Mouse (Mus musculus) limb, embryonic 15.5 days (tissue): ENCODE measurements around the gene Slc26a10. TPM values are rescaled to one million over a fixed set of nuclear protein-coding genes. Genes with fewer than 3 reads are reported as not detected.
A peak's percentile ranks its signal among the peaks of the same experiment; 100 is the strongest.

Experiments
- ATAC-seq: fragments of 200-750 bp; cut with Nextera tagmentation; 2 replicates; pipeline ENCODE4 v1.8.0; 2017; ENCODE audit warnings: low read depth, moderate TSS enrichment; ENCODE audit not compliant: insufficient number of reproducible peaks, low FRiP score, low TSS enrichment
- H3K27ac ChIP-seq: fragments of 300-500 bp; sonication (generic); 2 replicates; pipeline ENCODE4 v1.5.1; 2015; ENCODE audit warnings: moderate library complexity, mild to moderate bottlenecking, inconsistent platforms
- H3K27me3 ChIP-seq: fragments of 300-500 bp; sonication (generic); 2 replicates; pipeline ENCODE4 v1.6.1; 2015; ENCODE audit warnings: inconsistent platforms
- H3K36me3 ChIP-seq: fragments of 300-500 bp; sonication (generic); 2 replicates; pipeline ENCODE4 v1.6.1; 2015; ENCODE audit warnings: inconsistent platforms
- H3K4me1 ChIP-seq: fragments of 300-500 bp; sonication (generic); 2 replicates; pipeline ENCODE4 v1.6.1; 2015; ENCODE audit warnings: inconsistent platforms
- H3K4me2 ChIP-seq: fragments of 300-500 bp; sonication (generic); 2 replicates; pipeline ENCODE4 v1.6.1; 2015; ENCODE audit warnings: mild to moderate bottlenecking, inconsistent platforms
- H3K4me3 ChIP-seq: fragments of 300-500 bp; sonication (generic); 2 replicates; pipeline ENCODE4 v1.5.1; 2015; ENCODE audit warnings: mild to moderate bottlenecking, inconsistent platforms
- H3K9ac ChIP-seq: fragments of 300-500 bp; sonication (generic); 2 replicates; pipeline ENCODE4 v1.6.1; 2015; ENCODE audit warnings: inconsistent platforms
- H3K9me3 ChIP-seq: fragments of 300-500 bp; sonication (generic); 2 replicates; pipeline ENCODE4 v1.6.1; 2016; ENCODE audit warnings: inconsistent platforms
- WGBS: fragments of 180-500 bp; shearing (Covaris S2); methylation state at CpG from one replicate; pipeline ENCODE4 v1.1.7; 2015; 5-methylcytosine and 5-hydroxymethylcytosine counted together
- polyA plus RNA-seq: library from polyadenylated mRNA; unstranded; fragments of >200 nt; fragmentation: Nextera tagmentation; extraction: Ambion mirVana; gene quantifications from 2 replicates; pipeline ENCODE4 v1.2.1, GENCODE M21; 2015

Slc26a10 gene
- polyA plus RNA-seq, 1 experiment from 2014 or later: 1.7 TPM

DNA sequence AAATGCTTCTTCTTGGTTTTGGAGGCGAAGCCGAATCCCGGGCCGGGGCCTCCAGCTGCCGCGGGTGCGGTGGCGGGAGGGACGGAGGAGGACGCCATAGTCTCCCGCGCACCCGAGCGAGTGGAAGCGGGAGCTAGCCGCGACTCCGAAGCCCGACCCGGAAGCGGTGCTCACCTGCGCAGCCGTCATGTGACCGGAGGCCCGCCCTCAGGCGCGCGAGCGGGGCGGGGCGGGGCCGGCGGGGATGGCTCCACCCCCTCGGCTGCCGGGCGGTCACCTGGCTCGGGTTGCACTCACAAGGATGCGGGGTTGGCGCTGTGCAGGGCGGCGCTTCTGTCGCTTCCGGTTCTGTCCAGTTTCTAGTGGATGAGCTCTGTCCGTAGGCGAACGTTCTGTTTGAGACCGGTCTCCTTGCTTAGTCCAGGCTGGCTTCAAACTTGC is 31.0 kb upstream of the Slc26a10 start, which contains the start of gene Pip4k2c:
Gene Pip4k2c (minus strand): TSS at position 172 of the 441 bp plus-strand sequence.
- ATAC-seq: peak; percentile 94
- peaks cover 8% of the 10 kb centered on the region for H3K4me1 ChIP-seq
- peak within 1 kb of the TSS; percentile 78 for H3K9ac ChIP-seq
- H3K27ac ChIP-seq: peak within 1 kb of the TSS; percentile 57
- H3K4me2 ChIP-seq: peak within 1 kb of the TSS; percentile 90
- no peaks in the 10 kb centered on the region for H3K9me3 ChIP-seq
- no peaks in the 10 kb centered on the region for H3K27me3 ChIP-seq
- 0% methylated on average over 47 of the region's 47 CpGs for WGBS
- H3K4me3 ChIP-seq: peak within 1 kb of the TSS; percentile 88
- H3K36me3 ChIP-seq: peaks cover 20% of the 10 kb centered on the region

DNA sequence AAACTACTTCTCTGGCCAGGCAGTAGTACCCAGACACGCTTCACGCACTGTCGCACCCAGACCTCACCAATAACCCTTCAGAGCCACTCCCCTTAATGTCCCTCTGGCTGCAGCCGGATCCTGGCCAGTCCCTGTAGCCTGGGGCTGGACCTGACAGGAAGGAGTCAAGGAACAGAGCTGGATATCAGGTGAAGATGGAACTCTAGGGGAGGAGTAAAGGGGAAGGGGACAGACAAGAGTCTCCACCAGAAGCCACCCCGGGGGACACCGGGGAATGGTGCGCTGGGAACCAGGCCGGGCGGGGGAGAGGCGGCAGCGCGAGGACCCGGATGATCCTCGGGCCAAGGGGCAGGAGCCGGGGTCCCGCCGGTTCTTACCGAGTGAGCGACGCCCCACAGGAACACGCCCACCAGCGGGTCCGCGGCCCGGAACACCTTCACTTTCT is 30.5 kb upstream of the Slc26a10 start:
- Histone ChIP-seq H3K4me1 (peaks cover 8% of the 10 kb centered on the region), H3K9me3 (no peaks in the 10 kb centered on the region), H3K27ac (peak overlapping the region; percentile 57), H3K4me2 (peak overlapping the region; percentile 90), H3K27me3 (no peaks in the 10 kb centered on the region), H3K36me3 (peaks cover 24% of the 10 kb centered on the region), H3K9ac (peak overlapping the region; percentile 78), H3K4me3 (peak overlapping the region; percentile 88)
- 1% methylated on average over 25 of the region's 25 CpGs for WGBS
- ATAC-seq: peak; percentile 31

DNA sequence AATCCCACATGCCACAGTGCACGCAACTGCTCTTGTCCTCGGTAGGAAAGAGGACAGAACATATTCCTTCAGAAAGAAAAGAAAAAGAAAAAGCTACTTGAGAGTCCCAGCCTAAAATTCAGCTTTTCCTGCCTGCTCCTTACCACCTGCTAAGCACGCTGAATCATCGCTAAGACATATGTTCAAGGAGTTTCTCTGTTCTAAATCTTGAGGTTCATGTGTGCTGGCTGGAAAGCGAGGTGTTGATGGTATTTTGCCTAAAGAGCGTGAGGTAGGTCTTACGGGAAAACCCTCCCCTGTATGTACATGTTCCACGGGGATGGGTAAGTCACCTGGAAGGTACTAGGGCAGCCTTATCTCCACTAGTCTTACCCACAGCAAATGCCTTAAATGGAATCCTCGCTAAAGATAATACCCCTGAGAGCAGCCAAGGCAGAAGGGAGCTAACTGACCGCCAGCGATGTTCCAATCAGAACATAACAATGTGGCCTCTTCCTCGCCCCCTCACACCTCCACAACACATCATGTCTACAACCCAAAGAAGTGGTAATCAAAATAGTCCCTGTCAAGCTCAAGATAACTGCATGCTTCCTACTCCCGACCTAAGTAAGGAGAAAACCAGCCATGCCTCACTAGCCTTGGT is 29.6 kb upstream of the Slc26a10 start:
- Histone ChIP-seq H3K9ac (no peak overlapping the region), H3K36me3 (peaks cover 33% of the 10 kb centered on the region), H3K9me3 (no peaks in the 10 kb centered on the region), H3K4me1 (peaks cover 8% of the 10 kb centered on the region), H3K27me3 (no peaks in the 10 kb centered on the region), H3K4me2 (no peak overlapping the region), H3K27ac (no peak overlapping the region), H3K4me3 (peak overlapping the region; percentile 88)
- no peak for ATAC-seq
- 88% methylated on average over 13 of the region's 13 CpGs for WGBS

GRCm38 (mm10) chr10:127208921-127209320 is 28.5 kb upstream of the Slc26a10 start:
- ATAC-seq: no peak
- Histone ChIP-seq H3K9ac (no peak overlapping the region), H3K27me3 (no peaks in the 10 kb centered on the region), H3K4me3 (no peak overlapping the region), H3K9me3 (no peaks in the 10 kb centered on the region), H3K36me3 (peaks cover 44% of the 10 kb centered on the region), H3K4me2 (no peak overlapping the region), H3K27ac (no peak overlapping the region), H3K4me1 (peaks cover 8% of the 10 kb centered on the region)
- WGBS: 89% methylated on average over 4 of the region's 4 CpGs

DNA sequence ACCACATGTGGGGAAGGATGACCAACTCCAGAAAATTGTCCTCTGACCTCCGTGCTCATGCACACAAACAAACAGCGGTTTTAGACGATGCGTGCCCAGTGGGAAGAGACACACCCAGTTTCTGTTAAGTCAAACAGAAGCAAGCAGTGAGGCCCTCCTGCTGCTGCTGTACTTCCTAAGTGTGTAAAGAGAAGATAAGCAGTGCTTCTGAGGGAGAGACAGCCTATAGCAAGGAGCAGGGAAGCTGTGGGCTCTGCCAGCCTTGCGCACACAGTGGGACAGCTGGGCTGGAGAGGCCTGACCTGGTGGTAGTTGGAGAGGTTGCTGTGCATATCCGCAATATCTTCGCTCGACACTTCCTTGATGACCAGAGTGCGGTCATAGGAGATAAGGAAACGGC is 24.9 kb upstream of the Slc26a10 start:
- no peak for ATAC-seq

GRCm38 (mm10) chr10:127204589-127204988 is 24.1 kb upstream of the Slc26a10 start:
- Histone ChIP-seq H3K4me2 (no peak overlapping the region), H3K36me3 (peaks cover 78% of the 10 kb centered on the region), H3K27ac (no peak overlapping the region), H3K4me3 (no peak overlapping the region), H3K9ac (no peak overlapping the region), H3K9me3 (no peaks in the 10 kb centered on the region), H3K27me3 (no peaks in the 10 kb centered on the region), H3K4me1 (no peaks in the 10 kb centered on the region)
- WGBS: 91% methylated on average over 5 of the region's 5 CpGs
- ATAC-seq: no peak

More for the DNA sequence above, 24.9 kb upstream of the Slc26a10 start:
- H3K4me2 ChIP-seq: no peak overlapping the region
- peaks cover under 1% of the 10 kb centered on the region; the same call in 1 of the 2 replicates for H3K4me1 ChIP-seq
- no peak overlapping the region for H3K27ac ChIP-seq
- no peaks in the 10 kb centered on the region for H3K27me3 ChIP-seq
- no peak overlapping the region for H3K4me3 ChIP-seq
- H3K36me3 ChIP-seq: peaks cover 74% of the 10 kb centered on the region
- 89% methylated on average over 10 of the region's 10 CpGs for WGBS
- no peaks in the 10 kb centered on the region for H3K9me3 ChIP-seq
- no peak overlapping the region for H3K9ac ChIP-seq

DNA sequence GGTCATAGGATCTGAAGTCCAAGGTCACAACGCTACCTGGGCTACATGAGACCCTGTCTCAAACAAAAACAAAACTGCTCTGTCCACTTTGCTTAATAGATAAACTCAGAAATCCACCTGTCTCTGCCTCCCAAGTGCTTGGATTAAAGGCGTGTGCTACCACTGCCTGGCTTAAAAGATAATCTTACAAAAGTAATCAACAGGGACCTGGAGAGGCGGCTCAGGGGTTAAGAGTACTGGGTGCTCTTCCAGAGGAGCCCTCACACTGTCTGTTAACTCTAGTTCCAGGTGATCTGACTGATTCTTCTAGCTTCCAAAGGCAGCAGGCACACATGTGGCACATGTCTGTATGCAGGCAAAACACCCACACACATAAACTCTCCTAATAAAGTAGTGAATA is 22.7 kb upstream of the Slc26a10 start:
- H3K9ac ChIP-seq: no peak overlapping the region
- WGBS: 79% methylated on average over 3 of the region's 3 CpGs
- no peak for ATAC-seq
- no peaks in the 10 kb centered on the region; the same call in 1 of the 2 replicates for H3K4me1 ChIP-seq
- H3K9me3 ChIP-seq: no peaks in the 10 kb centered on the region
- H3K4me3 ChIP-seq: no peak overlapping the region
- H3K27ac ChIP-seq: no peak overlapping the region
- peaks cover 85% of the 10 kb centered on the region for H3K36me3 ChIP-seq
- H3K4me2 ChIP-seq: no peak overlapping the region
- no peaks in the 10 kb centered on the region for H3K27me3 ChIP-seq

- Histone ChIP-seq H3K4me2 (no peak overlapping the region), H3K4me1 (peaks cover 16% of the 10 kb centered on the region), H3K27me3 (no peaks in the 10 kb centered on the region), H3K9me3 (no peaks in the 10 kb centered on the region), H3K9ac (no peak overlapping the region), H3K36me3 (peaks cover 70% of the 10 kb centered on the region), H3K27ac (no peak overlapping the region), H3K4me3 (no peak overlapping the region)
- WGBS: 74% methylated on average over 8 of the region's 8 CpGs
- no peak for ATAC-seq
Observed at GRCm38 (mm10) chr10:127200279-127200678, 19.8 kb upstream of the Slc26a10 start.

- H3K9me3 ChIP-seq: no peaks in the 10 kb centered on the region
Observed at GRCm38 (mm10) chr10:127199474-127199873, 19.0 kb upstream of the Slc26a10 start.

DNA sequence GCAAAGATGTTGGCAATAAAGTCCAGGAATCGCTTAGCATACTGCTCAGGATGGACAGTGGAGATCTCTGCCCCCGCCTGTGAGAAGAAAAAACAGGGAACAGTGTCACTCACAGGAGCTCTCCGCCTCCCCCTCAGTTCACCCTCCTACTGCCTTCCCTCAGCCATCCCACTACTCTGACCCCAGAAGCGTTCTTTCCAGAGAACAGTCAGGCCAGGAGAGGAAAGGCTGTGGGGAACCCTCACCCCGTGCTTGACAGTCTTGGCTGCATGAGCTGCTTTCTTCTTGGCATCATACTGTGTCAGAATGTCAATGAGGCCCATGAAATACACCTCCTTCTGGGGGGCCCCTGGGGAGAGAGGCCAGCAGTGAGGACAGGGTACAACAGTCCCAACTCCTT is 18.6 kb upstream of the Slc26a10 start:
- Histone ChIP-seq H3K9ac (no peak overlapping the region), H3K4me1 (peaks cover 25% of the 10 kb centered on the region), H3K4me3 (no peak overlapping the region), H3K9me3 (no peaks in the 10 kb centered on the region), H3K36me3 (peaks cover 58% of the 10 kb centered on the region), H3K4me2 (no peak overlapping the region), H3K27ac (no peak overlapping the region), H3K27me3 (no peaks in the 10 kb centered on the region)
- ATAC-seq: no peak
- 72% methylated on average over 5 of the region's 5 CpGs for WGBS

More at GRCm38 (mm10) chr10:127199474-127199873, 19.0 kb upstream of the Slc26a10 start:
- 81% methylated on average over 11 of the region's 11 CpGs for WGBS
- H3K27ac ChIP-seq: no peak overlapping the region
- H3K27me3 ChIP-seq: no peaks in the 10 kb centered on the region
- H3K9ac ChIP-seq: no peak overlapping the region
- H3K4me1 ChIP-seq: peaks cover 21% of the 10 kb centered on the region
- H3K4me3 ChIP-seq: no peak overlapping the region
- H3K4me2 ChIP-seq: no peak overlapping the region
- peaks cover 62% of the 10 kb centered on the region for H3K36me3 ChIP-seq
- ATAC-seq: no peak

DNA sequence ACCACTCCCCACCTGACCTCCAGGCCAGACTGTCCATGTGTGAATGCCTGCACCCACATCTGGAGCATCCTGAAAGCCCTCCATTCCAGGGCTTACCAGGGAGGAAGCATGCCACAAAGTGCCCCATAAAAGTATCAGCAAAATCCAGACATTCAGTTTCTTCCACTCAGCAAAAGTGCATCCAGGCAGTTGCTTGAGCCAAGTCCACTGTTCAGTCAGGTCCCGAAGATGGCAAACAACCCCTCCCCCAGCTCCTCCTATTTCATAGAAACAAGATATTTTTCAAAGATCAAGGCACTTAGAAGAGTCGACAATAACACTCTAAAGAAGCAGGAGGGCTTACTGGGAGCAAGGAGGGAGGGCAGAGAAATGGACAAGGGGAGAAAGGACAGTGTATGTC is 18.0 kb upstream of the Slc26a10 start:
- Histone ChIP-seq H3K9ac (no peak overlapping the region), H3K27me3 (no peaks in the 10 kb centered on the region), H3K4me3 (no peak overlapping the region), H3K9me3 (no peaks in the 10 kb centered on the region), H3K36me3 (peaks cover 53% of the 10 kb centered on the region), H3K4me1 (peaks cover 25% of the 10 kb centered on the region), H3K4me2 (no peak overlapping the region), H3K27ac (no peak overlapping the region)
- WGBS: 60% methylated on average over 2 of the region's 2 CpGs
- ATAC-seq: no peak

DNA sequence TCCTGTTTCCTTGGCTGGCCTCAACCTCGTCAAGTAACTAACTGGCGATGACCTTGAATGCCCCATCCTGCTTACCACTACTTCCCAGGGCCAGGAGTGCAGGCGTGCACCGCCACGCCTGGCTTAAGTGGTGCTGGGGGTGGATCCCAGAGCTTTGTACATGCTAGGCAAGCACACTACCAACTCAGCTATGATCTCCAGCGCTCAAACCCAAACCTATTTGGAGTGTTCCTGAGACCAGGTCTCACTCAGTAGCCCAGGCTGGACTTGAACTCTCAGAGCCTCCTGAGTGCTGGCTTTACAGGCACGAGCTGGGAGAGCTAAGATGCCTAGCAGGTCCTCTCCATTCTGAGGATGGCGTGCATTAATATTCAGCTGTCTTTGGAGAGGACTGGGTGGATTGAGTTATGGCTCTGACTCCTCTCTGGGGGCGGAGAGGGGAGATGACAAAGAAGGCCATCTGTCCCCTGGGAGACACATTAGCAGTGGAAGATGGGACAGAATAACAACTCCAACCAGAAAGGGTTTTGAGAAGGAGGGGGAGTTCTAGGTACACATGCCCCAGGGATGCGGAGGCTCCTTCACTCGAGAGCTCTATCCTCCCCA is 17.2 kb upstream of the Slc26a10 start:
- Histone ChIP-seq H3K4me3 (no peak overlapping the region), H3K36me3 (peaks cover 49% of the 10 kb centered on the region), H3K27me3 (no peaks in the 10 kb centered on the region), H3K4me1 (peaks cover 33% of the 10 kb centered on the region), H3K9ac (no peak overlapping the region), H3K27ac (peak overlapping the region; percentile 97), H3K4me2 (no peak overlapping the region), H3K9me3 (no peaks in the 10 kb centered on the region)
- WGBS: 87% methylated on average over 11 of the region's 11 CpGs
- ATAC-seq: no peak
